Mouse (Mus musculus) cerebral cortex, adult 2 months (tissue): Measurements from ENCODE around the gene Vmn1r172.

Experiments used
- WGBS: fragments of 180-500 bp; shearing (Covaris S2); methylation state at CpG from one replicate; pipeline ENCODE4 v1.1.7; 2018; 5-methylcytosine and 5-hydroxymethylcytosine counted together

The Vmn1r172 gene

GRCm38 (mm10) chr7:23658016-23658415, at the start of gene Vmn1r172:
Gene Vmn1r172 (plus strand): TSS chr7:23658316.
- 51% methylated on average over 2 of the region's 2 CpGs for WGBS

GRCm38 (mm10) chr7:23630422-23630821, 27.7 kb upstream of the Vmn1r172 start, which contains the start of gene Vmn1r171:
Gene Vmn1r171 (plus strand): TSS chr7:23630722.

GRCm38 (mm10) chr7:23700403-23700802, 42.3 kb downstream of the Vmn1r172 start, which contains the start of gene Vmn1r173:
Gene Vmn1r173 (plus strand): TSS chr7:23700703.
- 36% methylated on average over 1 of the region's 1 CpGs for WGBS
